Mouse (Mus musculus): Measurements from ENCODE around the gene Zfp955b. TPM values are rescaled to one million over a fixed set of nuclear protein-coding genes. Genes with fewer than 3 reads are reported as not detected.
"Not testable (repeated sequence)": the region's sequence is repeated elsewhere in the genome, so short reads cannot be mapped to it uniquely, and the experiment has no call there.

Zfp955b gene
- total RNA-seq (2021): 10 to 100 TPM; 10.8 to 16.5 TPM

DNA sequence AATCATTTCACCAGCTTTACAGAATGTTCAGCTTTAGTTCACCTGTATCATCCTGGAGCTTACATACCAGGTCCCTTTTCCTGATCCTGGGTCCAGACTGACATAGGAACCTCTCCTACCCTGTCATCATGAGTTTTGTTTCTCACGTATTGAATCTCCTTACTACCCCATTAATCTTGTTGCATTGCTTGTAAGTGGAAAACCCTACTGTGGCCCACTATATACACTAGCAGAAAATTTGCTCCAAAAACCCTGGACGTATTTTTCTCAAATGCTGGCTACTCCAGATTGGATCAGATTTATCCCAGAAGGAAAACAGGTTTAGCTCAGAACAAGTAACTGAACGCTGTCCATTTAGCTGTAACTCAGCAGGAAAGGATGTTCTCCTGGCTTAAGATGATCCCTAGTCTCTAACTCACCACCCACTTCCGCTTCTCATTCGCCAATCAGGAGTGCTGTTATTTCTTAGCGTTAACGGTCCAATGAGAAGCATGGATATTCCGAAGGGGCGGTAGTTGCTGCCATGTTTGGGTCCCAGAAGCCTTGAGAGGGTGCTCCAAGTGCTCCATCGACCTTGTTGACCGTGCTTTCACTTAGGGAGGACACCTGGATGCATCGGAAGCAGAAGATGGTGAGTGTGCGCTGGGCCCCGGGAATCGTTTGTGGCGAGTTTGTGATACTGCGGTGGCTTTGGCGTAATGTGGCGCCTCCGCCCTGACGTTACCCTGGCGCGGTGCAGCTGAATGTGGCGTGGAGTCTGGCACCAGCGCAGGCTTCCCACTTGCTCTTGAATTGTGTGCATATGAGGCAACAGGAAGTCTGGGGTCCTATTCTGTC lies at the start of gene Zfp955b:
Gene Zfp955b (plus strand): TSS at position 506 of the 837 bp plus-strand sequence.
- intact Hi-C loops (cut with DNase I); DNase-seq (ENCODE audit: low spot score): not testable (repeated sequence)

DNA sequence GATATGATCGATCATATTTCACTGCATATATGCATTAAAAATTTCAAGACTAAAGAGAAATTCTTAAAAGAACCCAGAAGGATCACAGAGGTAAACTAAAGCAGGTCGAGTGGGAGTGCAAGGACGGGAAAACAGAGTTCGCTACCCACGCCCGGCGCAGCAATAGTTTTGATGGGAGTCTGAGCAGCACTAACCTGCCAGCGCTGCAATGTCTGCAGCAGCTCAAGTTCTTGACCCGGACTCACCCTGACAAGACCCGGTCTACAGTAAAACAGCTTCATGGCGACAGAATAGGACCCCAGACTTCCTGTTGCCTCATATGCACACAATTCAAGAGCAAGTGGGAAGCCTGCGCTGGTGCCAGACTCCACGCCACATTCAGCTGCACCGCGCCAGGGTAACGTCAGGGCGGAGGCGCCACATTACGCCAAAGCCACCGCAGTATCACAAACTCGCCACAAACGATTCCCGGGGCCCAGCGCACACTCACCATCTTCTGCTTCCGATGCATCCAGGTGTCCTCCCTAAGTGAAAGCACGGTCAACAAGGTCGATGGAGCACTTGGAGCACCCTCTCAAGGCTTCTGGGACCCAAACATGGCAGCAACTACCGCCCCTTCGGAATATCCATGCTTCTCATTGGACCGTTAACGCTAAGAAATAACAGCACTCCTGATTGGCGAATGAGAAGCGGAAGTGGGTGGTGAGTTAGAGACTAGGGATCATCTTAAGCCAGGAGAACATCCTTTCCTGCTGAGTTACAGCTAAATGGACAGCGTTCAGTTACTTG lies 34.6 kb upstream of the Zfp955b start, which contains the start of gene Zfp955a:
Gene Zfp955a (minus strand): TSS at position 616 of the 789 bp plus-strand sequence.
- intact Hi-C loops (cut with DNase I); DNase-seq (ENCODE audit: low spot score): not testable (repeated sequence)

DNA sequence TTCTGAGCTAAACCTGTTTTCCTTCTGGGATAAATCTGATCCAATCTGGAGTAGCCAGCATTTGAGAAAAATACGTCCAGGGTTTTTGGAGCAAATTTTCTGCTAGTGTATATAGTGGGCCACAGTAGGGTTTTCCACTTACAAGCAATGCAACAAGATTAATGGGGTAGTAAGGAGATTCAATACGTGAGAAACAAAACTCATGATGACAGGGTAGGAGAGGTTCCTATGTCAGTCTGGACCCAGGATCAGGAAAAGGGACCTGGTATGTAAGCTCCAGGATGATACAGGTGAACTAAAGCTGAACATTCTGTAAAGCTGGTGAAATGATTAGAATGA lies 34.1 kb upstream of the Zfp955b start:
- intact Hi-C loops (cut with DNase I); DNase-seq (ENCODE audit: low spot score): not testable (repeated sequence)

DNA sequence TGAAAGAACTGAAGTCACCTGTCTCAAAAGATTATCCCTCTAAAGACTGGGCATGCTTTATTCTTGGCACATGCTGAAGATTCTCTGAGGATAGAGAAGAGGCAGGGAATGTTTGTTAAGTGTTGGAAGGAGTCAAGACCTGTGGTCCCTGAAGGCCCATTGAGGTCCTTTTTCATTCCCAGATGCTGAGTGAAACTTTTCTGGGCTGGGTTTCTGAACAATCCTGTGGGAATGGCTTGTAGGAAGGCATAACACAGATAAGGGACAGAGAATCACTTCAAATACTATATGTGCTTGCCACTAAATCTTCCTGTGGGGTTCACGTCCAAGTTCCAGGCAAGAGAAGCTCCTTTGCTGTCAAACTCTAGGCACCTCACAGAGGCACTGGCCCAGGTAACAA lies 25.0 kb upstream of the Zfp955b start, which contains the start of gene Olfr63:
Gene Olfr63 (plus strand): TSS at position 301 of the 400 bp plus-strand sequence.
- no peak for DNase-seq (ENCODE audit: low spot score)
- intact Hi-C loops (cut with DNase I): no loop called here

DNA sequence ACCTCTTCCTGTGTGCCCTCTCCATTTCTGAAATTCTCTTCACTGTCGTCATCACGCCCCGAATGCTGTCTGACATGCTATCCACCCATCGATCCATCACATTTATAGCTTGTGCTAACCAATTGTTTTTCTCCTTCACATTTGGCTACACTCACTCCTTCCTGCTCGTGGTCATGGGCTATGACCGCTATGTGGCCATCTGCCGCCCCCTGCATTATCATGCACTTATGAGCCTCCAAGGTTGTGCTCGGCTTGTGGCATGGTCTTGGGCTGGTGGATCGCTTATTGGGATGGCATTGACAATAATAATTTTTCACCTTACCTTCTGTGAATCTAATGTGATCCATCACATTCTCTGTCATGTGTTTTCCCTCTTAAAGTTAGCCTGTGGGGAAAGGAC lies 20.4 kb upstream of the Zfp955b start:
- intact Hi-C loops (cut with DNase I): no loop called here
- no peak for DNase-seq (ENCODE audit: low spot score)

DNA sequence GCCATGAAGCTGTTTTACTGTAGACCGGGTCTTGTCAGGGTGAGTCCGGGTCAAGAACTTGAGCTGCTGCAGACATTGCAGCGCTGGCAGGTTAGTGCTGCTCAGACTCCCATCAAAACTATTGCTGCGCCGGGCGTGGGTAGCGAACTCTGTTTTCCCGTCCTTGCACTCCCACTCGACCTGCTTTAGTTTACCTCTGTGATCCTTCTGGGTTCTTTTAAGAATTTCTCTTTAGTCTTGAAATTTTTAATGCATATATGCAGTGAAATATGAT lies 469 bp downstream of the Zfp955b start:
- DNase-seq (ENCODE audit: low spot score); intact Hi-C loops (cut with DNase I): not testable (repeated sequence)

DNA sequence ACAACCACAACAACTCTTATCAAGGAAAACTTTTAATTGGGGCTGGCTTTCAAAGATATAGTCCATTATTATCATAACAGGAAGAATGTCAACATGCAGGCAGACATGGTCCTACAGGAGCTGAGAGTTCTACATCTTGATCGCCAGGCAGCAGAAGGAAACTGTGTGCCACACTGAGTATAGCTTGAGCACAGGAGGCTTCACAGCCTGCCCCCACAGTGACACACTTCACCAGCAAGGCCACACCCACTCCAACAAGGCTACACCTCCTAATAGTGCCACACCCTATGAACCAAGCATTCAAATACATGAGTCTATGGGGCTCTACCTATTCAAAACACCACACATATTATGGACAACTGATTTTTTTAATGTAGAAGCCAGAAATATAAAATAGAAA lies 63.6 kb downstream of the Zfp955b start:
- intact Hi-C loops (cut with DNase I): no loop called here
- no peak for DNase-seq (ENCODE audit: low spot score)

Other genes with a start within 250 kb of the Zfp955b start
- not detected for gene 4921501E09Rik, start 221.5 kb upstream of the Zfp955b start, total RNA-seq (2021)
- gene Zfp563, start 200.2 kb upstream of the Zfp955b start, total RNA-seq (2021): 1 to 10 TPM; 6.3 to 7.7 TPM
- under 1 TPM; 0.08 to 0.13 TPM for gene Morc2b, start 149.9 kb upstream of the Zfp955b start, total RNA-seq (2021)
- not detected for gene Olfr55, start 121.1 kb upstream of the Zfp955b start, total RNA-seq (2021)
- gene Olfr239, start 98.2 kb upstream of the Zfp955b start, total RNA-seq (2021): not detected
- gene Olfr1564, start 67.9 kb upstream of the Zfp955b start, total RNA-seq (2021): under 1 TPM; 0.08 to 0.22 TPM
- gene Zfp955a, start 34.4 kb upstream of the Zfp955b start, total RNA-seq (2021): 10 to 100 TPM in 1 of 2 experiments, 1 to 10 TPM in 1; 10.0 to 11.6 TPM
- not detected for gene Olfr63, start 24.9 kb upstream of the Zfp955b start, total RNA-seq (2021)
- 1 to 10 TPM; 5.6 to 6.0 TPM for gene Zfp81, start 69.3 kb downstream of the Zfp955b start, total RNA-seq (2021)
- 1 to 10 TPM; 3.9 to 4.1 TPM for gene Zfp101, start 105.1 kb downstream of the Zfp955b start, total RNA-seq (2021)
- not detected for gene Actl9, start 143.4 kb downstream of the Zfp955b start, total RNA-seq (2021)
- gene Adamts10, start 234.7 kb downstream of the Zfp955b start, total RNA-seq (2021): 10 to 100 TPM; 20.1 to 21.7 TPM